Mouse (Mus musculus) heart, adult 2 months (tissue): ENCODE data around the gene Zfand3.

Experiments
- CTCF ChIP-seq: fragments of 200-600 bp; IDR thresholded peaks from 2 replicates; pipeline ENCODE4 v1.8.1; 2022; ENCODE audit warnings: antibody characterized with exemption, mild to moderate bottlenecking, moderate library complexity
- POLR2A ChIP-seq: fragments of 200-500 bp; IDR thresholded peaks from 2 replicates; pipeline ENCODE4 v1.6.1; 2011; ENCODE audit warnings: mild to moderate bottlenecking, low read depth, low read length, control low read depth; ENCODE audit not compliant: insufficient read depth

GRCm38 (mm10) chr17:29973226-29973625 lies 31.3 kb upstream of the Zfand3 start:
- TF ChIP-seq CTCF (no peak), POLR2A (no peak)
